Mouse (Mus musculus): ENCODE data around the gene Fam151b. TPM values are rescaled to one million over a fixed set of nuclear protein-coding genes. Genes with fewer than 3 reads are reported as not detected.

The Fam151b gene
- total and polyA plus RNA-seq, 3 experiments = 0.12 to 1.4 TPM; not detected in 1

- no peak overlapping the region for H3K27ac ChIP-seq (ENCODE audit: control insufficient read depth, low read depth, low read length)
- no peaks in the 10 kb centered on the region for H3K4me1 ChIP-seq (ENCODE audit: control insufficient read depth in 1 of 2, insufficient read depth in 2 of 2, low read length in 2 of 2)
- no peak overlapping the region for H3K4me3 ChIP-seq (ENCODE audit: control insufficient read depth in 1 of 2, insufficient read depth in 1 of 2, low read depth in 2 of 2, low read length in 2 of 2)
- no peaks in the 10 kb centered on the region for H3K36me3 ChIP-seq (ENCODE audit: control insufficient read depth in 1 of 2, insufficient read depth in 2 of 2, low read length in 2 of 2)
- DNase-seq (ENCODE audit: low read depth, low spot score) = no peak
- no peaks in the 10 kb centered on the region for H3K79me2 ChIP-seq (ENCODE audit: control insufficient read depth, insufficient read depth, low read length, poor library complexity)
- H3K9me3 ChIP-seq (replicated peaks; ENCODE audit: insufficient read depth, low read length) = no peaks in the 10 kb centered on the region
- no peaks in the 10 kb centered on the region for H3K27me3 ChIP-seq (ENCODE audit: control insufficient read depth in 1 of 2, insufficient read depth in 2 of 2, low read length in 2 of 2)
- TF ChIP-seq POLR2AphosphoS5 (IDR thresholded peaks at IDR 0.05; ENCODE audit: borderline replicate concordance, low read depth, low read length) = no peak
- no peak for TF ChIP-seq TAL1 (IDR thresholded peaks at IDR 0.05; ENCODE audit: low read length)
- TF ChIP-seq UBTF (IDR thresholded peaks at IDR 0.05; ENCODE audit: borderline replicate concordance, insufficient read depth, low read depth, low read length) = no peak
- no peak for TF ChIP-seq NELFE (IDR thresholded peaks at IDR 0.05; ENCODE audit: low read depth, low read length)
- no peak for TF ChIP-seq E2F4 (IDR thresholded peaks at IDR 0.05; ENCODE audit: borderline replicate concordance, low read depth, low read length)
- no peak for TF ChIP-seq ZKSCAN1 (IDR thresholded peaks at IDR 0.05; ENCODE audit: low read depth, low read length)
- TF ChIP-seq JUND (IDR thresholded peaks at IDR 0.05; ENCODE audit: low read depth, low read length) = no peak
- no peak for TF ChIP-seq EP300 (IDR thresholded peaks at IDR 0.05; ENCODE audit: low read depth in 1 of 2, low read length in 2 of 2)
- no peak for TF ChIP-seq NRF1 (IDR thresholded peaks at IDR 0.05; ENCODE audit: insufficient read depth, low read depth, low read length, poor library complexity, severe bottlenecking)
- no peak for TF ChIP-seq USF2 (IDR thresholded peaks at IDR 0.05; ENCODE audit: borderline replicate concordance in 1 of 2, insufficient read depth in 1 of 2, low read depth in 1 of 2, low read length in 2 of 2)
- no peak for TF ChIP-seq MYB (IDR thresholded peaks at IDR 0.05; ENCODE audit: low read depth, low read length)
- TF ChIP-seq BHLHE40 (IDR thresholded peaks at IDR 0.05; ENCODE audit: borderline replicate concordance, low read depth, low read length) = no peak
- TF ChIP-seq TCF12 (IDR thresholded peaks at IDR 0.05; ENCODE audit: low read depth, low read length) = no peak
- no peak for TF ChIP-seq GATA1 (IDR thresholded peaks at IDR 0.05; ENCODE audit: low read depth, low read length)
- no peak for TF ChIP-seq POLR2AphosphoS2 (IDR thresholded peaks at IDR 0.05; ENCODE audit: low read length)
- TF ChIP-seq ZNF384 (IDR thresholded peaks at IDR 0.05; ENCODE audit: low read depth, low read length) = no peak
- no peak for TF ChIP-seq MAFK (IDR thresholded peaks at IDR 0.05; ENCODE audit: borderline replicate concordance, low read depth, low read length)
- TF ChIP-seq ZC3H11A (IDR thresholded peaks at IDR 0.05; ENCODE audit: low read depth, low read length) = no peak
- no peak for TF ChIP-seq TBP (IDR thresholded peaks at IDR 0.05; ENCODE audit: low read depth, low read length)
- no peak for TF ChIP-seq MAZ (IDR thresholded peaks at IDR 0.05; ENCODE audit: low read depth, low read length)
- H3K9ac ChIP-seq (ENCODE audit: control insufficient read depth, low read depth, low read length, poor library complexity, severe bottlenecking) = no peak overlapping the region
Measured at GRCm38 (mm10) chr13:92419630-92420029, 64.2 kb downstream of the Fam151b start.

GRCm38 (mm10) chr13:92410486-92410885 is 73.3 kb downstream of the Fam151b start:
- Histone ChIP-seq H3K4me1 (ENCODE audit: control insufficient read depth in 1 of 2, insufficient read depth in 2 of 2, low read length in 2 of 2) (no peaks in the 10 kb centered on the region), H3K9ac (ENCODE audit: control insufficient read depth, low read depth, low read length, poor library complexity, severe bottlenecking) (no peak overlapping the region), H3K9me3 (replicated peaks; ENCODE audit: insufficient read depth, low read length) (no peaks in the 10 kb centered on the region), H3K27ac (ENCODE audit: control insufficient read depth, low read depth, low read length) (no peak overlapping the region), H3K79me2 (ENCODE audit: control insufficient read depth, insufficient read depth, low read length, poor library complexity) (no peaks in the 10 kb centered on the region), H3K36me3 (ENCODE audit: control insufficient read depth in 1 of 2, insufficient read depth in 2 of 2, low read length in 2 of 2) (no peaks in the 10 kb centered on the region), H3K27me3 (ENCODE audit: control insufficient read depth in 1 of 2, insufficient read depth in 2 of 2, low read length in 2 of 2) (no peaks in the 10 kb centered on the region), H3K4me3 (ENCODE audit: control insufficient read depth in 1 of 2, insufficient read depth in 1 of 2, low read depth in 2 of 2, low read length in 2 of 2) (no peak overlapping the region)
- TF ChIP-seq POLR2A (IDR thresholded peaks at IDR 0.05; ENCODE audit: control insufficient read depth in 1 of 2, insufficient read depth in 1 of 2, low read depth in 1 of 2, low read length in 2 of 2, poor library complexity in 1 of 2) = no peak
- no peak for TF ChIP-seq TAL1 (IDR thresholded peaks at IDR 0.05; ENCODE audit: low read length)
- TF ChIP-seq ZC3H11A (IDR thresholded peaks at IDR 0.05; ENCODE audit: low read depth, low read length) = no peak
- no peak for TF ChIP-seq EP300 (IDR thresholded peaks at IDR 0.05; ENCODE audit: low read depth in 1 of 2, low read length in 2 of 2)
- TF ChIP-seq USF2 (IDR thresholded peaks at IDR 0.05; ENCODE audit: borderline replicate concordance in 1 of 2, insufficient read depth in 1 of 2, low read depth in 1 of 2, low read length in 2 of 2) = no peak
- TF ChIP-seq HCFC1 (IDR thresholded peaks at IDR 0.05; ENCODE audit: low read depth, low read length) = no peak
- TF ChIP-seq USF1 (IDR thresholded peaks at IDR 0.05; ENCODE audit: low read depth, low read length) = no peak
- no peak for TF ChIP-seq CHD1 (IDR thresholded peaks at IDR 0.05; ENCODE audit: low read depth, low read length)
- no peak for TF ChIP-seq ETS1 (IDR thresholded peaks at IDR 0.05; ENCODE audit: low read depth, low read length)
- no peak for TF ChIP-seq TBP (IDR thresholded peaks at IDR 0.05; ENCODE audit: low read depth, low read length)
- TF ChIP-seq CHD2 (IDR thresholded peaks at IDR 0.05; ENCODE audit: low read length) = no peak
- TF ChIP-seq GABPA (IDR thresholded peaks at IDR 0.05; ENCODE audit: low read depth, low read length) = no peak
- no peak for TF ChIP-seq MAFK (IDR thresholded peaks at IDR 0.05; ENCODE audit: borderline replicate concordance, low read depth, low read length)
- no peak for TF ChIP-seq RAD21 (IDR thresholded peaks at IDR 0.05; ENCODE audit: low read depth, low read length)
- TF ChIP-seq GATA1 (IDR thresholded peaks at IDR 0.05; ENCODE audit: low read depth, low read length) = no peak
- no peak for TF ChIP-seq ZKSCAN1 (IDR thresholded peaks at IDR 0.05; ENCODE audit: low read depth, low read length)
- TF ChIP-seq POLR2AphosphoS2 (IDR thresholded peaks at IDR 0.05; ENCODE audit: low read length) = no peak
- no peak for TF ChIP-seq TCF12 (IDR thresholded peaks at IDR 0.05; ENCODE audit: low read depth, low read length)
- TF ChIP-seq KAT2A (conservative IDR thresholded peaks at IDR 0.05; ENCODE audit: low read depth, low read length) = no peak
- no peak for TF ChIP-seq POLR2AphosphoS5 (IDR thresholded peaks at IDR 0.05; ENCODE audit: borderline replicate concordance, low read depth, low read length)
- no peak for DNase-seq (ENCODE audit: low read depth, low spot score)
